Mouse (Mus musculus) kidney, adult 2 months (tissue): ENCODE measurements around the gene Fyttd1.

Experiments used
- CTCF ChIP-seq: fragments of 200-500 bp; conservative IDR thresholded peaks from 2 replicates; pipeline ENCODE4 v1.5.1; 2011; ENCODE audit warnings: low read depth, mild to moderate bottlenecking, control low read depth, low read length, moderate library complexity, mixed read lengths; ENCODE audit not compliant: insufficient read depth, insufficient read length
- POLR2A ChIP-seq: fragments of 200-500 bp; IDR thresholded peaks from one replicate; pipeline ENCODE4 v1.6.1; 2011; ENCODE audit warnings: low read depth, low read length, control low read depth

- TF ChIP-seq CTCF, result no peak
- no peak for TF ChIP-seq POLR2A
Measured at GRCm38 (mm10) chr16:32875847-32876246, 1.5 kb upstream of the Fyttd1 start.
